Mouse (Mus musculus): Measurements from ENCODE around the gene Riox2. TPM values are rescaled to one million over a fixed set of nuclear protein-coding genes. Genes with fewer than 3 reads are reported as not detected.
A peak's percentile ranks its signal among the peaks of the same experiment; 100 is the strongest.
"Not testable (repeated sequence)": the region's sequence is repeated elsewhere in the genome, so short reads cannot be mapped to it uniquely, and the experiment has no call there.

Riox2 gene
- 26.2 and 29.4 TPM in 2 replicates for polyA plus RNA-seq (2015; fragmentation: Nextera tagmentation; extraction: Ambion mirVana)

GRCm38 (mm10) chr16:59471637-59472278 is at the start of gene Riox2:
Gene Riox2, plus strand, starts transcription at chr16:59471775.
- Histone ChIP-seq H3K27ac (peak within 1 kb of the TSS; percentile 54; the same call in 1 of the 2 replicates), H3K27me3 (no peaks in the 10 kb centered on the region), H3K36me3 (no peaks in the 10 kb centered on the region; the same call in 1 of the 2 replicates), H3K9me3 (no peaks in the 10 kb centered on the region), H3K4me2 (peak within 1 kb of the TSS; percentile 69), H3K4me1 (peaks cover 7% of the 10 kb centered on the region; the same call in 1 of the 2 replicates), H3K4me3 (peak within 1 kb of the TSS; percentile 60), H3K9ac (peak within 1 kb of the TSS; percentile 51)
- peak; percentile 94 for ATAC-seq (ENCODE audit: borderline replicate concordance, extremely low read depth, low FRiP score, low TSS enrichment)
- 2% methylated on average over 52 of the region's 56 CpGs for WGBS

DNA sequence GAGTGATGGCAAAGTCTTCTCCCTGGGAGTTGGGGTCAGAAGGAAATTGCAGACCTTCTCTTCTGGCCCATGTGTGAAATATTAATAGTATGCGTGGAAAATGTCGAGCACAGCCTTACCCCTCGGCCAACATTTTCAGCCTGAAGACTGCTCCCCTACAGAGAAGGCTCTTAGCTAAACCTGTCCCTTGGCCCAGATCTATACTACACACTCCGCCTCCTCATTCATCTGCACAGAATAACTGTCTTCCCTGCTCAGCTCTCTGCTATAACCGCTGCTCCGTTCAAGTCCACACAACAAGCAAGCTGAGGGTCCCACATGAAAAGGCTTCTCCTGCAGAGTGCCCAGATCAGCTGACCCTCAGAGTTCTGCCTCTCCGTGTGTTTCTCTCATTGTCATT is 43.6 kb upstream of the Riox2 start:
- no peaks in the 10 kb centered on the region for H3K27me3 ChIP-seq
- no peaks in the 10 kb centered on the region for H3K9me3 ChIP-seq
- no peak overlapping the region for H3K9ac ChIP-seq
- H3K4me2 ChIP-seq, result no peak overlapping the region
- ATAC-seq (ENCODE audit: borderline replicate concordance, extremely low read depth, low FRiP score, low TSS enrichment), result no peak
- H3K36me3 ChIP-seq, result no peaks in the 10 kb centered on the region
- H3K27ac ChIP-seq, result no peak overlapping the region
- no peak overlapping the region for H3K4me3 ChIP-seq
- no peaks in the 10 kb centered on the region for H3K4me1 ChIP-seq
- 72% methylated on average over 7 of the region's 7 CpGs for WGBS

DNA sequence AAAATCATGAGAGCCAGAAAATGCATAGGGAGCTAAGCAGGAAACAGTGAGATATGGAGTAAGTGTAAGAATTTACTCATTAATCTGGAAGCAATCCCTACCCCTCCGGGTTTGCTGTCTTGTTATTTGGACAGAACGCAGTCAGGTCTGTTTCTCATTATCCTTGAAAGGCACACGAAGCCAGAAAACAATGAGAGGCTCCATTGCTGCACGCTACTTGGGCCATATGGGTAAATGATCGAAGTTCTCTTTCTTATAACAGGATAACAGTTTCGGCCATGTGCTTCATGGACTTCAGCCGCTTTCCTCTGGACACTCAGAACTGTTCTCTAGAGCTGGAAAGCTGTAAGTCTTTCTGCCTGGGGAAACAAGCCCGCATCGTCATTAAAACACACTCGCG is 38.4 kb upstream of the Riox2 start:
- Histone ChIP-seq H3K9me3 (no peaks in the 10 kb centered on the region), H3K27ac (no peak overlapping the region), H3K9ac (no peak overlapping the region), H3K4me2 (no peak overlapping the region), H3K4me1 (no peaks in the 10 kb centered on the region), H3K36me3 (no peaks in the 10 kb centered on the region), H3K4me3 (no peak overlapping the region), H3K27me3 (no peaks in the 10 kb centered on the region)
- no peak for ATAC-seq (ENCODE audit: borderline replicate concordance, extremely low read depth, low FRiP score, low TSS enrichment)
- 78% methylated on average over 11 of the region's 11 CpGs for WGBS

GRCm38 (mm10) chr16:59444880-59445559 is 26.6 kb upstream of the Riox2 start:
- Histone ChIP-seq H3K9ac (no peak overlapping the region), H3K9me3 (no peaks in the 10 kb centered on the region), H3K4me1 (no peaks in the 10 kb centered on the region), H3K4me3 (no peak overlapping the region), H3K36me3 (no peaks in the 10 kb centered on the region), H3K4me2 (no peak overlapping the region), H3K27ac (no peak overlapping the region), H3K27me3 (no peaks in the 10 kb centered on the region)
- no peak for ATAC-seq (ENCODE audit: borderline replicate concordance, extremely low read depth, low FRiP score, low TSS enrichment)
- 79% methylated on average over 7 of the region's 7 CpGs for WGBS

- WGBS, result 88% methylated on average over 1 of the region's 1 CpGs
- no peaks in the 10 kb centered on the region for H3K36me3 ChIP-seq
- no peak overlapping the region for H3K4me2 ChIP-seq
- H3K9me3 ChIP-seq, result no peaks in the 10 kb centered on the region
- H3K27me3 ChIP-seq, result no peaks in the 10 kb centered on the region
- no peak for ATAC-seq (ENCODE audit: borderline replicate concordance, extremely low read depth, low FRiP score, low TSS enrichment)
- no peaks in the 10 kb centered on the region for H3K4me1 ChIP-seq
- no peak overlapping the region for H3K27ac ChIP-seq
- H3K4me3 ChIP-seq, result no peak overlapping the region
- no peak overlapping the region for H3K9ac ChIP-seq
These were observed 23.4 kb upstream of the Riox2 start for GRCm38 (mm10) chr16:59448181-59448580.

- H3K9me3 ChIP-seq, result no peaks in the 10 kb centered on the region
- no peak overlapping the region for H3K27ac ChIP-seq
- H3K4me3 ChIP-seq, result no peak overlapping the region
- H3K36me3 ChIP-seq, result no peaks in the 10 kb centered on the region
- H3K9ac ChIP-seq, result no peak overlapping the region
- H3K4me1 ChIP-seq, result no peaks in the 10 kb centered on the region
- no peak overlapping the region for H3K4me2 ChIP-seq
- H3K27me3 ChIP-seq, result no peaks in the 10 kb centered on the region
- ATAC-seq (ENCODE audit: borderline replicate concordance, extremely low read depth, low FRiP score, low TSS enrichment), result no peak
These were observed 22.5 kb upstream of the Riox2 start for GRCm38 (mm10) chr16:59449092-59449491.

GRCm38 (mm10) chr16:59451813-59452212 is 19.8 kb upstream of the Riox2 start:
- Histone ChIP-seq H3K36me3 (no peaks in the 10 kb centered on the region), H3K4me2 (no peak overlapping the region), H3K9ac (no peak overlapping the region), H3K27ac (no peak overlapping the region), H3K9me3 (no peaks in the 10 kb centered on the region), H3K4me3 (no peak overlapping the region), H3K27me3 (no peaks in the 10 kb centered on the region), H3K4me1 (no peaks in the 10 kb centered on the region)
- ATAC-seq (ENCODE audit: borderline replicate concordance, extremely low read depth, low FRiP score, low TSS enrichment), result no peak
- 86% methylated on average over 5 of the region's 5 CpGs for WGBS

- H3K4me2 ChIP-seq, result not testable (repeated sequence)
- peak; percentile 42 for ATAC-seq (ENCODE audit: borderline replicate concordance, extremely low read depth, low FRiP score, low TSS enrichment)
These were observed 12.2 kb upstream of the Riox2 start for GRCm38 (mm10) chr16:59459259-59459861.

DNA sequence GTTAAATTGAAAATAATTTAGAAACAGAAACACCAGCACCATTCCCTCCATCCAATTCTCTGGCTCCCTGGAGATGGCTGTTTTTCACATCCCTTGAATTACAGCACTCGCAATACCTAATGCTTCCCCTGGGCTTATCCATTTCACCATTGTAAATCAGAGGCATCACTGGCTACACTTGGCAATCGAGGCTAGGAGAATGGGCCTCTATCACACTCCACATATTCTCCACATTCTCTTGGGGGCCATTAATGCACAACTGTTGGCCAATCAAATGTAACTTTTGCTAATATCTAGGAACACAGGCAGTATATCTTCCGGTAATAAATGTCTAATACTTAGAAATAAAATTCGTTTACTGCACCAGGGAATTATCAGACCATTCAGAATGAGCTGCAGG is 8.0 kb upstream of the Riox2 start:
- no peaks in the 10 kb centered on the region for H3K4me1 ChIP-seq
- no peak overlapping the region for H3K27ac ChIP-seq
- no peak overlapping the region for H3K4me2 ChIP-seq
- H3K9ac ChIP-seq, result no peak overlapping the region
- no peak overlapping the region for H3K4me3 ChIP-seq
- no peaks in the 10 kb centered on the region for H3K36me3 ChIP-seq
- ATAC-seq (ENCODE audit: borderline replicate concordance, extremely low read depth, low FRiP score, low TSS enrichment), result no peak
- H3K27me3 ChIP-seq, result no peaks in the 10 kb centered on the region
- WGBS, result 73% methylated on average over 4 of the region's 4 CpGs
- no peaks in the 10 kb centered on the region for H3K9me3 ChIP-seq

More at GRCm38 (mm10) chr16:59459259-59459861, 12.2 kb upstream of the Riox2 start:
- not testable (repeated sequence) for H3K9ac ChIP-seq, H3K9me3 ChIP-seq, H3K4me1 ChIP-seq, H3K27ac ChIP-seq, H3K4me3 ChIP-seq, H3K27me3 ChIP-seq, H3K36me3 ChIP-seq
- 72% methylated on average over 5 of the region's 5 CpGs for WGBS

- Histone ChIP-seq H3K27me3 (no peaks in the 10 kb centered on the region), H3K4me1 (no peaks in the 10 kb centered on the region), H3K27ac (no peak overlapping the region), H3K9ac (no peak overlapping the region), H3K4me3 (no peak overlapping the region), H3K36me3 (no peaks in the 10 kb centered on the region), H3K4me2 (no peak overlapping the region), H3K9me3 (no peaks in the 10 kb centered on the region)
- ATAC-seq (ENCODE audit: borderline replicate concordance, extremely low read depth, low FRiP score, low TSS enrichment), result no peak
- WGBS, result 76% methylated on average over 6 of the region's 6 CpGs
These were observed 7.6 kb upstream of the Riox2 start for GRCm38 (mm10) chr16:59463973-59464372.

- ATAC-seq (ENCODE audit: borderline replicate concordance, extremely low read depth, low FRiP score, low TSS enrichment), result no peak
- Histone ChIP-seq H3K27me3 (no peaks in the 10 kb centered on the region), H3K27ac (no peak overlapping the region), H3K36me3 (no peaks in the 10 kb centered on the region), H3K4me2 (no peak overlapping the region), H3K9me3 (no peaks in the 10 kb centered on the region), H3K4me3 (no peak overlapping the region), H3K9ac (no peak overlapping the region), H3K4me1 (peaks cover 7% of the 10 kb centered on the region; the same call in 1 of the 2 replicates)
- 79% methylated on average over 1 of the region's 1 CpGs for WGBS
These were observed 1.7 kb upstream of the Riox2 start for GRCm38 (mm10) chr16:59469846-59470245.

GRCm38 (mm10) chr16:59472546-59472945 is 971 bp downstream of the Riox2 start:
- Histone ChIP-seq H3K9ac (peak overlapping the region; percentile 51; the same call in 1 of the 2 replicates), H3K4me2 (peak overlapping the region; percentile 69), H3K4me1 (peaks cover 7% of the 10 kb centered on the region; the same call in 1 of the 2 replicates), H3K9me3 (no peaks in the 10 kb centered on the region), H3K27ac (no peak overlapping the region), H3K4me3 (peak overlapping the region; percentile 60), H3K27me3 (no peaks in the 10 kb centered on the region), H3K36me3 (no peaks in the 10 kb centered on the region; the same call in 1 of the 2 replicates)
- WGBS, result 38% methylated on average over 6 of the region's 6 CpGs
- no peak for ATAC-seq (ENCODE audit: borderline replicate concordance, extremely low read depth, low FRiP score, low TSS enrichment)

Measured in lung, embryonic 15.5 days (tissue).